Mouse (Mus musculus) ES-Bruce4 (cell line): ENCODE measurements around the gene Arhgef25. TPM values are rescaled to one million over a fixed set of nuclear protein-coding genes. Genes with fewer than 3 reads are reported as not detected.
"Not testable (repeated sequence)": the region's sequence is repeated elsewhere in the genome, so short reads cannot be mapped to it uniquely, and the experiment has no call there.

Experiments
- H3K27ac ChIP-seq: 2 replicates; pipeline ENCODE4 v1.5.1; 2012; ENCODE audit warnings: low read length, inconsistent platforms; ENCODE audit not compliant: insufficient read depth
- H3K27me3 ChIP-seq: 2 replicates; pipeline ENCODE4 v1.6.1; 2012; ENCODE audit warnings: mild to moderate bottlenecking, low read length, inconsistent platforms; ENCODE audit not compliant: control insufficient read depth, poor library complexity, insufficient read depth, severe bottlenecking
- H3K36me3 ChIP-seq: 2 replicates; pipeline ENCODE4 v1.6.1; 2012; ENCODE audit warnings: inconsistent platforms, mild to moderate bottlenecking, low read length, moderate library complexity; ENCODE audit not compliant: control insufficient read depth, poor library complexity, insufficient read depth, severe bottlenecking
- H3K4me1 ChIP-seq: one replicate; pipeline ENCODE4 v1.8.1; 2011; ENCODE audit warnings: low read length; ENCODE audit not compliant: control insufficient read depth, insufficient read depth
- H3K4me3 ChIP-seq: 2 replicates; pipeline ENCODE4 v1.5.1; 2011; ENCODE audit warnings: low read depth, mild to moderate bottlenecking, low read length
- H3K9ac ChIP-seq: 2 replicates; pipeline ENCODE4 v1.6.1; 2012; ENCODE audit warnings: low read depth, mild to moderate bottlenecking, inconsistent platforms; ENCODE audit not compliant: poor library complexity, severe bottlenecking
- H3K9me3 ChIP-seq: replicated peaks from 2 replicates; pipeline ENCODE4 v1.6.1; 2012; ENCODE audit warnings: mild to moderate bottlenecking, low read length, inconsistent platforms; ENCODE audit not compliant: control insufficient read depth, poor library complexity, insufficient read depth, severe bottlenecking
- CTCF ChIP-seq: IDR thresholded peaks from one replicate; pipeline ENCODE4 v1.8.1; 2011; ENCODE audit warnings: low read depth, low read length
- EP300 ChIP-seq: IDR thresholded peaks from 2 replicates; pipeline ENCODE4 v1.6.1; 2011; ENCODE audit warnings: low read depth, low read length; ENCODE audit not compliant: insufficient read depth
- POLR2A ChIP-seq: IDR thresholded peaks from one replicate; pipeline ENCODE4 v1.8.1; 2011; ENCODE audit warnings: low read length; ENCODE audit not compliant: insufficient read depth
- polyA plus RNA-seq: library from polyadenylated mRNA; stranded (reverse); fragments of >200 nt; gene quantifications from 2 replicates; pipeline ENCODE4 v1.2.4, GENCODE M21; 2011; ENCODE audit warnings: low read depth; ENCODE audit not compliant: missing spikeins, insufficient read depth, insufficient read length

Arhgef25 gene
- polyA plus RNA-seq, 1 experiment: 54.3 TPM

DNA sequence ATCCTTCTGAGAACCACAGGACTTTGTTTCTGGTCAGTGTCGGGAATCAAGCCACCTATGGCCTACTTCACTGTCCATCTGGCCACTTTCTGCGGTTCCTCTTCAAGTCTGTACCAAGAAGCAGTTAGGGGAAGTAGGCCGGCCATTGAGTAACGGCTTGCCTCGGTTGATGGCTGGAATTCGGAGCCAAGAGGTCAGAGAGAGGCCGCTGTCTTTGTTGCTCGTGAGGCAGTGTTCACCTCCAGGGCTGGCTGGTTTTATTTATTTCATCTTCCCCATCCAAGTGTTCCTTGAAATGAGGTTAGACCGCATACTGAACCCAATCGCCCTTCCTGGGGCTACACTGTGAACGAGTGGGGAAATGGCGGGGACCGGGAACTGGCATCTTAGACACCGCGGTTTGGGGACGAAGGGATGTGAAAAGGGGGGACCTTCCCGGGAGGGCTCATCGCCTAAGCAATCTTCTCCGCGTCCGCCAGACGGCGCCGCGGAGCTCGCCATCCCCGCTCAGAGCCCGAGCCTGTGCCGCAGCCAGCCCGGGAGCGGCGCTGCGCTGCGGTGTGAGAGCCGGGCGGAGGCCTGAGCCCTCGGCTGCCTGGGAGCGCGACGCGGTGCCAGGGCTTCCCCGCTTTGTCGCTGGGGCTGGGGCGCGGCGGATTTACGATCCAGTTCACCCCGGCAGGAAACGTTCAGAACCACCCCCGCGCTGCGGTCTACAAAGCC is 25.1 kb downstream of the Arhgef25 start, which contains the start of gene B4galnt1:
TSS of gene B4galnt1 (plus strand) at position 595 of the 723 bp plus-strand sequence.
- TF ChIP-seq CTCF (peak; percentile 86), EP300 (no peak)
- Histone ChIP-seq H3K27me3 (no peaks in the 10 kb centered on the region), H3K9ac (peak within 1 kb of the TSS; percentile 79)

DNA sequence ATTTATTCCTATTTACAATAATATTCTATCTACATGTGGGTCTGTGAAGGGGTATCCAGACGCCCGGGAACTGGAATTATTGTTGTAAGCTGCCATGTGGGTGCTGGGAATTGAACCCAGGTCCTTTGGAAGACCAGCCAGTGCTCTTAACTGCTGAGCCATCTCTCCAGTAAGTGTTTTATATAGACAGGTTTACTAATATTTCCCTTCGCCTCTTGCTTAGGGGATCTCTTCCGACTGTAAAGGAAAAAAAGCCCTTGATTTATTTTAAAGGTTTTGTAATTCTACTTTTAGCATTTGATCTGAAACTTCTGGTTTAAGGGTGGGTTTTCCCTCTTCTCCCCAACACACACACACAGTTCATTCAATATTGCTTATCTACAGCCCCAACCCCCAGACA is 25.7 kb downstream of the Arhgef25 start:
- Histone ChIP-seq H3K9ac (no peak overlapping the region; the same call in 1 of the 2 replicates), H3K9me3 (no peaks in the 10 kb centered on the region), H3K4me3 (no peak overlapping the region), H3K36me3 (no peaks in the 10 kb centered on the region), H3K27me3 (no peaks in the 10 kb centered on the region), H3K27ac (no peak overlapping the region), H3K4me1 (peaks cover 6% of the 10 kb centered on the region)
- no peak for TF ChIP-seq CTCF
- TF ChIP-seq POLR2A: no peak
- TF ChIP-seq EP300: no peak

More for the DNA sequence above, 25.1 kb downstream of the Arhgef25 start, which contains the start of gene B4galnt1:
- no peak within 1 kb of the TSS for H3K27ac ChIP-seq
- no peaks in the 10 kb centered on the region for H3K9me3 ChIP-seq
- H3K4me3 ChIP-seq: peak within 1 kb of the TSS; percentile 67
- H3K4me1 ChIP-seq: peaks cover 8% of the 10 kb centered on the region
- no peaks in the 10 kb centered on the region for H3K36me3 ChIP-seq

DNA sequence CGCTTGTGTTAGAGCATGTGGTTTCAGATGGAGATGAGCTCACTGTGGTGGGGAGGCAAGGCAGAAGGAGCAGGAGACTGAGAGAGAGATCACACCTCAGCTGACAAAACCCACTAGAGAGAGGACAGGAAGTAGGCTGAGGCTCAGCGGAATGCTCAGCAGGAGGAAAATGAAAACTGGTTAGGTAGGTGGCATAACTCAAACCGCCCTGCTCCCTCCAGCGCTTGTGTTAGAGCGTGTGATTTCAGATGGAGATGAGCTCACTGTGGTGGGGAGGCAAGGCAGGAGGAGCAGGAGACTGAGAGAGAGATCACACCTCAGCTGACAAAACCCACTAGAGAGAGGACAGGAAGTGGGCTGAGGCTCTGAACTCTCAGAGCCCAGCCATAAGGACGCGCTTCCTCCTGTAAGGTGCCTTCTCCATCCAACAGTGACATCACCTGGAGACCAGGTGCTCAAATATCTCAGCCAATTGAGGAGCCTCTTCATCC is 27.1 kb downstream of the Arhgef25 start:
- H3K36me3 ChIP-seq, H3K27ac ChIP-seq, H3K9ac ChIP-seq, H3K4me3 ChIP-seq, H3K27me3 ChIP-seq, H3K9me3 ChIP-seq, H3K4me1 ChIP-seq: not testable (repeated sequence)

DNA sequence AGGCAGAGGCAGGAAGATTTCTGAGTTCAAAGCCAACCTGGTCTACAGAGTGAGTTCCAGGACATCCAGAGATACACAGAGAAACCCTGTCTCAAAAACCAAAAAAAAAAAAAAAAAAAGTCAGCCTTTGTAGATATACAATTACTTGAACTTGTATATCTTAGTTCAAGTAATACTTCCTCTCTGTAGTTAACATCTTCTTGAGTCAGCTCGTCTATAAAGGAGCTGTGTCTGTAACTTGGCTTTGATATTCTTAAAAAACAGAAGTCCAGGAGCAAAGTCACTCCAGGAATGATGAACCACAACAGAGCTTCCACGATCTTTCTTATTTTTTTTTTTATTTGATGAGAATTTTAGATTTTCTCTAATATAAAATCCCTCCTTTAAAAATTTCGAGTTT is 29.2 kb downstream of the Arhgef25 start:
- TF ChIP-seq EP300: no peak
- TF ChIP-seq POLR2A: no peak
- TF ChIP-seq CTCF: no peak
- Histone ChIP-seq H3K9me3 (no peaks in the 10 kb centered on the region), H3K36me3 (no peaks in the 10 kb centered on the region), H3K9ac (no peak overlapping the region), H3K4me1 (peaks cover 4% of the 10 kb centered on the region), H3K4me3 (no peak overlapping the region), H3K27me3 (no peaks in the 10 kb centered on the region), H3K27ac (no peak overlapping the region)

DNA sequence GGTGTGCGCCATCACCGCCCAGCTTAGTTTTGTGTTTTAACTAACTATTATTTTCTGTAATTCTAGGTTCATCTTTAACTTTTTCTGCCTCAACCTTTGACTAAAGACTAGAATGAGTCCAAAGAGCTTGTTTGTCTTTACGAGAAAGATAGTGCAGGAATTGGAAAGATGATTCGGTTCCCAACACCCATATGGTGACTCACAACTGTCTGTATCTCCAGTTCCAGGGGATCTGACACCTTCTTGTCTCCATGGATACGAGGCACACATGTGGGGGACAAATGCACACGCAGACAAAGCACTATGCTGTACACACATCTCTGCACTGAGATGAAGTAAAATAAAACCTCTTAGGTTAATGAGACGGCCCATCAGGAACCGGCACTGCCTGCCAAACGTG is 29.8 kb downstream of the Arhgef25 start:
- H3K9me3 ChIP-seq: no peaks in the 10 kb centered on the region
- no peaks in the 10 kb centered on the region for H3K36me3 ChIP-seq
- H3K4me3 ChIP-seq: no peak overlapping the region
- peaks cover 4% of the 10 kb centered on the region for H3K4me1 ChIP-seq
- TF ChIP-seq EP300 (no peak), POLR2A (no peak), CTCF (no peak)
- no peaks in the 10 kb centered on the region for H3K27me3 ChIP-seq
- no peak overlapping the region for H3K9ac ChIP-seq
- no peak overlapping the region for H3K27ac ChIP-seq

DNA sequence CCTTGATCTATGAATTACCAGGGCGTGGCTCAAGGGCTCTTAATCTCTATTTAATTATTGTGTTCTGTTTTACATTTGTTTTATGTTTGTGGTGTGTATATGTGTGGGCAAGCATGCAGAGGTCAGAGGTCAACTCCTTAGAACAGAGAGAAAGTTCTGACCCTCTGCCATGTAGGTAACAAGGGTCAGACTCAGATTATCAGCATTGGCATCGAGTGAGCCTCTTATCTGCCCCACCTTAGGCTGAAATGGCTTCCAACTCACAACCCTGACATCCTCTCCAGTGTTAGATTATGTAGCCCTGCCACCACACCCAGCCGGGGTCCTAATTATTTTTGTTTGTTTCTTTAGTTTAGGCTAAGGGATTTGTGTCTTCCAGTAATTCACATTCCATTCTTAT is 31.4 kb downstream of the Arhgef25 start:
- H3K9ac ChIP-seq: no peak overlapping the region
- no peaks in the 10 kb centered on the region for H3K9me3 ChIP-seq
- H3K27ac ChIP-seq: no peak overlapping the region
- H3K4me1 ChIP-seq: peaks cover 4% of the 10 kb centered on the region
- no peaks in the 10 kb centered on the region for H3K27me3 ChIP-seq
- H3K36me3 ChIP-seq: no peaks in the 10 kb centered on the region
- TF ChIP-seq POLR2A: no peak
- TF ChIP-seq EP300: no peak
- TF ChIP-seq CTCF: no peak
- no peak overlapping the region for H3K4me3 ChIP-seq
